Mouse (Mus musculus) forebrain, postnatal 0 days (tissue): ENCODE results near the gene Mfng. TPM values are rescaled to one million over a fixed set of nuclear protein-coding genes. Genes with fewer than 3 reads are reported as not detected.
A peak's percentile ranks its signal among the peaks of the same experiment; 100 is the strongest.

Experiments
- ATAC-seq: fragments of 200-750 bp; cut with Nextera tagmentation; 2 replicates; pipeline ENCODE4 v1.8.0; 2017; ENCODE audit warnings: mild to moderate bottlenecking, moderate library complexity
- DNase-seq: peaks from one replicate; pipeline ENCODE4 v3.0.0-alpha.2; 2015
- H3K27ac ChIP-seq: fragments of 300-500 bp; sonication (generic); 2 replicates; pipeline ENCODE4 v1.5.1; 2014; ENCODE audit warnings: low read depth, mild to moderate bottlenecking, antibody characterized with exemption, low read length, moderate library complexity, mixed read lengths
- H3K27me3 ChIP-seq: fragments of 300-500 bp; sonication (generic); 2 replicates; pipeline ENCODE4 v1.6.1; 2014; ENCODE audit warnings: mild to moderate bottlenecking, low read length, mixed read lengths; ENCODE audit not compliant: insufficient read depth
- H3K36me3 ChIP-seq: fragments of 300-500 bp; sonication (generic); 2 replicates; pipeline ENCODE4 v1.6.1; 2014; ENCODE audit warnings: mild to moderate bottlenecking, moderate library complexity; ENCODE audit not compliant: insufficient read depth
- H3K4me1 ChIP-seq: fragments of 300-500 bp; sonication (generic); 2 replicates; pipeline ENCODE4 v1.6.1; 2014; ENCODE audit warnings: antibody characterized with exemption; ENCODE audit not compliant: insufficient read depth
- H3K4me2 ChIP-seq: fragments of 300-500 bp; sonication (generic); 2 replicates; pipeline ENCODE4 v1.6.1; 2014; ENCODE audit warnings: low read depth, mild to moderate bottlenecking, moderate library complexity
- H3K4me3 ChIP-seq: fragments of 300-500 bp; sonication (generic); 2 replicates; pipeline ENCODE4 v1.5.1; 2014; ENCODE audit warnings: low read depth, low read length, mixed read lengths
- H3K9ac ChIP-seq: fragments of 300-500 bp; sonication (generic); 2 replicates; pipeline ENCODE4 v1.6.1; 2014; ENCODE audit warnings: mild to moderate bottlenecking
- H3K9me3 ChIP-seq: fragments of 300-500 bp; sonication (generic); 2 replicates; pipeline ENCODE4 v1.6.1; 2016; ENCODE audit warnings: low read length
- CTCF ChIP-seq: sonication (generic); IDR thresholded peaks from 2 replicates; pipeline ENCODE4 v1.5.1; 2016; ENCODE audit warnings: antibody characterized with exemption, control low read depth, low read depth
- WGBS: fragments of 180-500 bp; shearing (Covaris S2); extraction: QIAGEN DNeasy Blood & Tissue Kit; methylation state at CpG from one replicate; pipeline ENCODE4 v1.1.7; 2014; 5-methylcytosine and 5-hydroxymethylcytosine counted together
- polyA plus RNA-seq: library from polyadenylated mRNA; unstranded; fragments of >200 nt; fragmentation: Nextera tagmentation; extraction: Ambion mirVana; gene quantifications from 2 replicates; pipeline ENCODE4 v1.2.1, GENCODE M21; 2015
- total RNA-seq: library from RNA; depleted of rRNA; stranded (reverse); fragments of >200 nt; gene quantifications from 2 replicates; pipeline ENCODE4 v1.2.3, GENCODE M21; 2014

The Mfng gene
- total and polyA plus RNA-seq, 2 experiments from 2014 or later = 11.4 to 16.0 TPM

DNA sequence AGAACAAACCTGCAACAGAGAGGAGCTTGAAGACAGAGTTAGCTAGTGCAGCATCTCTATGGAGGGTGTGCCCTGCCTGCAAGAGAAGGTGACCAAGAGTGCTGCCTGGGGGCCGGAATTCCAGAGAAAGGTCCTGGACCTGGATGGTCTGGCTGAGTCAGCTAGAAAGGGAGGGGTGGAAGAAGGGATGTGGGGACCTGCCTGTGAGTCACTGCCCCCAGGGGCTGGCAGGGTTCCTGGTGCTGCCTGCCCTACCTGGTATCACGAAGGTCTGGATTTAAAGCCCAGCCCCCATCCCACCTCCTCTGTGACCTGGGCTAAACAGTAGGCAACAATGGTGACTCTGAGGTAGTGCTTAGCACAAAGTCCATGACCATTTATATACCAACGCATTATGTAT lies 33.9 kb upstream of the Mfng start:
- no peaks in the 10 kb centered on the region for H3K36me3 ChIP-seq
- DNase-seq (no peak), ATAC-seq (no peak)
- H3K27ac ChIP-seq = no peak overlapping the region
- H3K9ac ChIP-seq = no peak overlapping the region
- no peak for TF ChIP-seq CTCF
- H3K4me3 ChIP-seq = no peak overlapping the region
- 84% methylated on average over 3 of the region's 3 CpGs for WGBS
- H3K4me1 ChIP-seq = peaks cover 5% of the 10 kb centered on the region; the same call in 1 of the 2 replicates
- H3K27me3 ChIP-seq = no peaks in the 10 kb centered on the region
- H3K9me3 ChIP-seq = no peaks in the 10 kb centered on the region
- H3K4me2 ChIP-seq = no peak overlapping the region

DNA sequence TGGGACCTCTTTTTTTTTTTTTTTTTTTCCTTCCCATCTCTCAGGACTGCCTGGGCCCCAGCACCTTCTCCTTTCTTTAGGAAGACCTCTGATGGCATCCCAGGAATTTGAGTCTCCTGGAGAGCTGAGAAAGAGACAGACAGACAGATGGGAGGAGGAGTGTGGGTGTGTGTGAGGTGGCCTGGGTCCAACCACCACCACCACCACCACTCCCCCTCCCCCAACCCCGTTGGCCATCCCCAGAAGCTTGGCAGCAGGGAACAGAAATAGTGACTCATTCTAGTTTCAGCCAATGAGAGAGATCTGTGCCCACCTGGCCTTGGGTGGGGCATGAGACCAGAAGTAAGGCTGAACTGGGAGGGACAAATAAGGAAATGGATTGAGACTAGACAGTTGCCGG lies 33.3 kb upstream of the Mfng start:
- Histone ChIP-seq H3K27ac (no peak overlapping the region), H3K36me3 (no peaks in the 10 kb centered on the region), H3K9me3 (no peaks in the 10 kb centered on the region), H3K27me3 (0 out of 2 replicates have a peak, but pooled peaks cover under 1% of the 10 kb centered on the region), H3K4me1 (peaks cover 5% of the 10 kb centered on the region; the same call in 1 of the 2 replicates), H3K4me3 (no peak overlapping the region), H3K4me2 (no peak overlapping the region), H3K9ac (no peak overlapping the region)
- WGBS = 38% methylated on average over 2 of the region's 2 CpGs
- ATAC-seq (no peak), DNase-seq (no peak)
- TF ChIP-seq CTCF = no peak

DNA sequence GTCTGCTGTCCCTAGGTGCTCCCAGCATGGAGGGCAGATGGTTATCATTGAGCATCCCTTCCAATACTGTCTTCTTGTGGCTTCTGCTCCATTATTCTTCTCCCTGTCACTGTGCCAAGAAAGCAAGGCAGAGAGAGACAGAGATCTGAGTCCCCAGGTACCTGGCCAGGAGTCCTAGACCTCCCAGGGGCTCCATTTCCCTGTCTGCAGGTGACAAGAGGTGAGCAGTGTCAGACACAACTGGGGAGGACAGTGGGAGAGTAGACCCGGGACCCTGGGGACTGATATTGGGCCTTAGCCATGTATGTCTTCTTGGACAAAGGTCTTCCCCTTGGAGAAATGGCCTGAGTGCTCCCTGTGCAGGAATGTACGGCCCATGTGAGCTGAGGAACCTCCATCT lies 32.1 kb upstream of the Mfng start:
- Histone ChIP-seq H3K4me3 (no peak overlapping the region), H3K27me3 (peaks cover 12% of the 10 kb centered on the region; the same call in 1 of the 2 replicates), H3K4me2 (no peak overlapping the region), H3K9ac (no peak overlapping the region), H3K36me3 (no peaks in the 10 kb centered on the region), H3K27ac (no peak overlapping the region), H3K9me3 (no peaks in the 10 kb centered on the region), H3K4me1 (peaks cover 5% of the 10 kb centered on the region; the same call in 1 of the 2 replicates)
- no peak for TF ChIP-seq CTCF
- 63% methylated on average over 2 of the region's 2 CpGs for WGBS
- ATAC-seq = no peak
- no peak for DNase-seq

DNA sequence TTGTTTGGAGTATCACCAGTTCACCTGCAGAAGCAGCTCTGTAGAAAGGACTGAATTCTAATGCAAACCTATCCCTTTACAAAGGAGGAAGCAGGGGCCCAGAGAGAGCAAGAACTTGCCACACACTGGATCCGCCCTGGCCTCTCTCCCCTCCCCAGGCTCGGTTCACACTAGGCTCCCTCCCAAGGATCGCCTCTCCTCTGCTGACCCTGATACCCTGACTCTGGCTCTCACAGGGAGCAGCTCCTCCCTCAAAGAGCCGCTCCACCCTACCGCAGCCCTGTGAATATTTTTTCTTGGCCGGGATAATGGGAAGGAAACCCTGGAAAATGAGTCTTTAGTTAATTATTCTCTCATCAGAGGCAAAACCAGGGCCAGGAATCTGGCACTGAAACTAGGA lies 31.1 kb upstream of the Mfng start:
- ATAC-seq (no peak), DNase-seq (no peak)
- Histone ChIP-seq H3K27me3 (peaks cover 12% of the 10 kb centered on the region; the same call in 1 of the 2 replicates), H3K9me3 (no peaks in the 10 kb centered on the region), H3K4me3 (no peak overlapping the region), H3K27ac (no peak overlapping the region), H3K4me1 (peaks cover 5% of the 10 kb centered on the region; the same call in 1 of the 2 replicates), H3K4me2 (no peak overlapping the region), H3K9ac (no peak overlapping the region), H3K36me3 (no peaks in the 10 kb centered on the region)
- WGBS = 12% methylated on average over 6 of the region's 6 CpGs
- no peak for TF ChIP-seq CTCF

DNA sequence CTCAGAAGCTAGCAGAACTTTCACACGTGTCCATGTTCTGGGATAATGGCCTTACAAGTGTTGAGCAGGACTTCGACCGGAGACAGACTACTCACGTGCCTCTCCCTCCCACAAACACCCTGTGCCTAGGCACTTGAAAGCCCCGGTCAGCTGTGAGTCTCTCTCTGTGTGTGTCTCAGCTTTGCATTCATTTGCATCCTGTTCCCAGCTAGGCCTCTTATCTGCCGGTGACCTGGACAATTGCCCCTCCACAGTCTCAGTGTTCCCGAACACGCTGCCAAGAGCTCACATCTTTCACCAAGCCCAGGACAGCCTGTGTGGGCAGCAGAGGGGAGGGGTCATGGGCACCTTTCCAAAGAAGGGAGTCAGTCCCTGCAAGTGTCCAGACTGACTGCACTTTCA lies 30.2 kb upstream of the Mfng start:
- WGBS = 10% methylated on average over 8 of the region's 8 CpGs
- Histone ChIP-seq H3K36me3 (no peaks in the 10 kb centered on the region), H3K9me3 (no peaks in the 10 kb centered on the region), H3K27ac (no peak overlapping the region), H3K4me1 (peaks cover 5% of the 10 kb centered on the region; the same call in 1 of the 2 replicates), H3K4me2 (no peak overlapping the region), H3K27me3 (peaks cover 12% of the 10 kb centered on the region; the same call in 1 of the 2 replicates), H3K9ac (no peak overlapping the region), H3K4me3 (no peak overlapping the region)
- no peak for TF ChIP-seq CTCF
- no peak for ATAC-seq
- DNase-seq = no peak

DNA sequence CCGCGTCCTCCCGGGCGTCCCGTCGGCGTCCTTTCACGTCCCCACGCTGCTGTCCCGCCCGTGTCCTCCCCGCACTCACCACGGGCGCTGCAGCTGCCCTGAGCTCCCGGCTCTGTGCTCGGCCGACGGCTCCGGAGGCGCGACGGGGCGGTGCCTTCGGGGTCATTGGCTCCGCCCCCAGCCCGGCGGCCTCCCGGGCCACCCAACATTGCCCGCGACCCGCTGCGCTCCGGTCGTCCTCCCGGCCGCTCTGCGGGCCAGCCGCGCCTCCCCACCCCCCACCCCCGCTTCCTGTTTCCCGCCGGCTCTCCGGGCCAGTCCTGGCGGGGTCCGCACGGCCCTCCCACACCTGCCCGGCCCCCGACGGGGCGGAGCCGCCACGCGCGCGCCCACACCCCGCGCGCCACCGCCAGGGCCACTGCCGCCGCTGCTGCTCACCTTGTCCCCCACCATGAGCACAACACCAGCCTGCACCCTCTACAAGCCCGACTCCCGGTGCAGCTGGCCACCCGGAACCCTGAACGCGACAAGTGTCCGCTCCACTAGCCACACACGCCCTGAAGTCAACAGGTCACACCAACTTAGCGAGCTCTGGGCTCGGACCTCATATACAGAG lies 29.6 kb upstream of the Mfng start, which contains the start of gene Card10:
TSS of gene Card10 (minus strand) at position 267 of the 616 bp plus-strand sequence.
- peak; percentile 16 for DNase-seq
- H3K36me3 ChIP-seq = no peaks in the 10 kb centered on the region
- ATAC-seq = peak; percentile 54; the same call in 1 of the 2 replicates
- no peak within 1 kb of the TSS for H3K27ac ChIP-seq
- H3K4me3 ChIP-seq = peak within 1 kb of the TSS; percentile 45
- H3K9ac ChIP-seq = peak within 1 kb of the TSS; percentile 56
- no peak for TF ChIP-seq CTCF
- peaks cover 5% of the 10 kb centered on the region; the same call in 1 of the 2 replicates for H3K4me1 ChIP-seq
- no peaks in the 10 kb centered on the region for H3K9me3 ChIP-seq
- peaks cover 12% of the 10 kb centered on the region; the same call in 1 of the 2 replicates for H3K27me3 ChIP-seq
- H3K4me2 ChIP-seq = peak within 1 kb of the TSS; percentile 79
- 2% methylated on average over 52 of the region's 70 CpGs for WGBS

DNA sequence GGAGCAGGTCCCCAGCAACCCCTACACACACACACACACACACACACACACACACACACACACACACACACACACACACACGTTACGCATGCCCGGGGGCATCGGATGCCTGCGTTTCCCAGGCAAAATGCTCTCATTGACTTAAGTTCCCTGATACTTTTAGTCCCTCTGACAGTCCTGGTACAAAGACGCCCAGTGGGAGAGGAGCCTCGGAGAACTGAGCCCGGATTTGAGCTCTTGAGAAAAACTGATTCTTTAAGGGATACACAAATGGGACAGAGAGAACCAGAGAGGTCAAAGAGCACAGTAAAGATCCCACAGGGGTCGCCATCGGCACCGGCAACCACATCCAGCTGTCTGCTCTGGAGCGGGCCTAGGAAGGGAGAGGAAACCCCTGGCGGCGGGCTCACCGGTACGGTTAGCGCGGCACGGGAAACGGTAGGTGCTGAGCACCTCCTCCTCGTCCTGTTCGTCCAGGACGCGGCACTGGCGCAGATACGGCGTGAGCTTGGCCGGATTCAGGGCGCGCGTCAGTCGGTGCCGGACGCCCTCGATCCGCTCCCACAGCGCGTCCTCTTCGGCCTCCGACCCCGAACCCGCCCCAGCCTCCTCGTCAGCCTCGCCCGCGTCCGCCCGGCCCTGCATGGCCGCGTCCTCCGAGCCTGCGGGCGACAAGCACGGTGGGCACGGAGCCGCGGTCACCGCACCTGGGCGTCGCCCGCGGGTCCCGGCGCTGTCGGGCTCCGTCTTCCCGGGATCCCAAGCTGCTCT lies 28.9 kb upstream of the Mfng start:
- DNase-seq (no peak), ATAC-seq (0 out of 2 replicates have a peak, but pooled peaks have one; percentile 27)
- Histone ChIP-seq H3K4me3 (peak overlapping the region; percentile 45), H3K9me3 (no peaks in the 10 kb centered on the region), H3K4me1 (peaks cover 5% of the 10 kb centered on the region; the same call in 1 of the 2 replicates), H3K36me3 (no peaks in the 10 kb centered on the region), H3K9ac (peak overlapping the region; percentile 56), H3K4me2 (peak overlapping the region; percentile 79), H3K27ac (no peak overlapping the region), H3K27me3 (peaks cover 12% of the 10 kb centered on the region; the same call in 1 of the 2 replicates)
- TF ChIP-seq CTCF = no peak; the same call in 1 of the 2 replicates
- 4% methylated on average over 67 of the region's 67 CpGs for WGBS
